Mouse (Mus musculus): Measurements from ENCODE around the gene Klf11. TPM values are rescaled to one million over a fixed set of nuclear protein-coding genes. Genes with fewer than 3 reads are reported as not detected.
"Not testable (repeated sequence)": the region's sequence is repeated elsewhere in the genome, so short reads cannot be mapped to it uniquely, and the experiment has no call there.

Gene Klf11
- polyA plus RNA-seq, 1 experiment from 2014 or later: 13.3 TPM

DNA sequence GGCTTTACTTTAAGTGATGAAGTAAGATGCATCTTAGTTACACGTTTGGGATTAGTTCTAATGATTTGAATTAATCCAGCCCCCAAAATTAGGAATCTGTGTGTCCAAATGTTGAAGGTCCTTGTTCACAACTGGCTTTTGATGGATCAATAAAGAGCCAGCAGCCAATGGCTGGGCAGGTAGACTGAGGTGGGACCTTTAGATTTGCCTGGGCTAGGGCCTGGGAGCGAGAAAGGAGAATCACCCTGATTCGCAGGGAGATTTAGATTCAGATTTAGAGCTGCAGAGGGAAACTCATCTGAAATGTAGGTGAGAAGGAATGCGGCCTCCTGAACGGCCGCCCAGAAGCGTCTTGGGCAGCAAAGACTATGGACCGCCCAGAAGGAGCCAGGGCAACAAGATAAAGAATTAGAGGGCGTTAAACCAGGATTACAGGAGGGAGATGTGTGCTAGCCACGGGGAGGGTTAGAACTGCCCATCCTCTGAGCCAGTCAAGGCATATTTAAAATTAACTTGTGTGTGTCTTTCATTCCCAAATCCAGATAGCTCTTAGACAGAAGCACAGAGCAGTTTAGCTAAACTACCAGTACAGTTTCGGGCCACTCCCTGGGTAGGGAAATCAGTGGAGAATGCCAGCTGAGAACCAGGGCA is 35.7 kb downstream of the Klf11 start:
- Histone ChIP-seq H3K9ac (replicated peaks; ENCODE audit: low read depth, low read length) (no peak overlapping the region), H3K36me3 (ENCODE audit: control insufficient read depth, insufficient read depth, low read length) (no peaks in the 10 kb centered on the region), H3K9me3 (ENCODE audit: control insufficient read depth, low read length) (no peaks in the 10 kb centered on the region), H3K4me3 (ENCODE audit: low read depth, low read length) (no peak overlapping the region), H3K27me3 (ENCODE audit: control insufficient read depth, insufficient read depth, low read length) (peaks cover 8% of the 10 kb centered on the region), H3K4me1 (ENCODE audit: control insufficient read depth, insufficient read depth, low read length) (no peaks in the 10 kb centered on the region), H3K27ac (ENCODE audit: low read depth, low read length) (no peak overlapping the region), H3K4me2 (ENCODE audit: low read depth, low read length) (no peak overlapping the region)
- WGBS: 80% methylated on average over 11 of the region's 11 CpGs
- ATAC-seq (ENCODE audit: low read depth): no peak

DNA sequence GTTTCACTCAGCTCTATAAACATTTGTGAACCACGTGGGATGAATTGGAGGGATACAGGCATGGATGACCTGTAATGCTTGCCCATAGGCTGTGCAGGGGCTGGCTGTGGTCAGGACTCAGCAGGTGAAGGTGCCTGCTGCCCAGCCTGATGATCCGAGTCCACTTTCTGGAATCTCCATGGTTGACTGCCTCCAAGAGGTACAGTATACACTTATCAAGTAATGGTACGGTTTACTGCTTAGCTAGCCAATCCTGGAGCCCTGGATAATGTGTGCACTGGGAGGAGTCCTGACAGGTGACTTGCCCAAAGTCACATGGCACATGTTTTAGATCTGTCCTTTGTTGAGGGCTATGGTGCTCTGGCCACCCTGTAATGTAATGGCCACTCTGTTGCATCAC is 39.3 kb downstream of the Klf11 start:
- Histone ChIP-seq H3K4me3 (ENCODE audit: low read depth, low read length) (no peak overlapping the region), H3K27ac (ENCODE audit: low read depth, low read length) (no peak overlapping the region), H3K4me2 (ENCODE audit: low read depth, low read length) (no peak overlapping the region), H3K4me1 (ENCODE audit: control insufficient read depth, insufficient read depth, low read length) (no peaks in the 10 kb centered on the region), H3K9ac (replicated peaks; ENCODE audit: low read depth, low read length) (no peak overlapping the region), H3K36me3 (ENCODE audit: control insufficient read depth, insufficient read depth, low read length) (no peaks in the 10 kb centered on the region), H3K9me3 (ENCODE audit: control insufficient read depth, low read length) (no peaks in the 10 kb centered on the region), H3K27me3 (ENCODE audit: control insufficient read depth, insufficient read depth, low read length) (no peaks in the 10 kb centered on the region)
- no peak for ATAC-seq (ENCODE audit: low read depth)
- WGBS: 87% methylated on average over 3 of the region's 3 CpGs

DNA sequence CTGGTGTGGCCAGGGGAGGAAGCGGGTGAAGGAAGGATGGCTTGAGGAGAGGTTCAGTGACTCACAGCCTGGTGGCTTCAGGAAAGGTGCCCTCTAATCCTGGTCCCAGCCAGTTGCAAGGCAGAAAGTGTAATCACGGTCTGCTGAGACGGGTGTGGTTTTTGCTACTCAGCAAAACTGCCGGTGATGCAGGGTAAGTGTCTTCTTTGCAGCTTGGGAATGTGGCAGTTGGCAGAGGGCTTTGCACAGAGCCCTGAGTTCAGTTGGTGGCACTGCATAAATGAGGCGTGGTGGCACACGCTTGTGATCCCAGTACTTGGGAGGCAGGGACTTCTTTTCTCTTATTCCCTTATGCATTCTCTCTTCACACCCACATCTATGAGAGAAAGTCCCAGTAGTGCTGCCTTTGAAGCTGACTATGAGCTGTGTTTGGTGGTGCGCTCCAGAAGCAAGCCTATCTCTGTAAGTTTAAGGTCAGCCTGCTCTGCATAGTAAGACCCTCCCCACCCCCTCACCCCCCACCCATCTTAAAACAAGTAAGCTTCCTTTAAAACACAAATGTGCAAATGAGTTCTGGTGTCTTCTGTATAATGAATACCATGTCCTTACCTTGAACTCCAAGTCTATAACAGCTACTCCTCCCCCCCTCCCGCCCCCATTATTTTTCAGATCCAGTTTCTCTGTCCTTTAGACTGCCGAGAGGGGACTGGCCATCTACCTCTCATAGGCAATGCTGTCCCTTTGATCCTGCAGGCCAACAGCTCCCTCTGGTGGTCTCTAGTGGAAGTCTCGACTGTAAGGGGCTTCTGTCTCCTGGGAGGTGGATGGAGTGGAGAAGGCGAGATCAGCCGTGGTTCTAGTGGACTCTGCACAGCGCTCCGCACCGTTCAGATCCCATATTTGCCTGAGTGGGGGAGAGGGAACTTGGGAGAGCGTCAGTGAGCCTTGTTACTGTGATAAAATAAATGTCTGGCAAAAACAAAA is 45.7 kb downstream of the Klf11 start:
- peak; percentile 92 for ATAC-seq (ENCODE audit: low read depth)
- Histone ChIP-seq H3K4me1 (ENCODE audit: control insufficient read depth, insufficient read depth, low read length) (no peaks in the 10 kb centered on the region), H3K27me3 (ENCODE audit: control insufficient read depth, insufficient read depth, low read length) (no peaks in the 10 kb centered on the region), H3K9me3 (ENCODE audit: control insufficient read depth, low read length) (no peaks in the 10 kb centered on the region), H3K4me2 (ENCODE audit: low read depth, low read length) (no peak overlapping the region), H3K27ac (ENCODE audit: low read depth, low read length) (no peak overlapping the region), H3K36me3 (ENCODE audit: control insufficient read depth, insufficient read depth, low read length) (no peaks in the 10 kb centered on the region), H3K9ac (replicated peaks; ENCODE audit: low read depth, low read length) (no peak overlapping the region), H3K4me3 (ENCODE audit: low read depth, low read length) (no peak overlapping the region)
- WGBS: 42% methylated on average over 16 of the region's 16 CpGs

DNA sequence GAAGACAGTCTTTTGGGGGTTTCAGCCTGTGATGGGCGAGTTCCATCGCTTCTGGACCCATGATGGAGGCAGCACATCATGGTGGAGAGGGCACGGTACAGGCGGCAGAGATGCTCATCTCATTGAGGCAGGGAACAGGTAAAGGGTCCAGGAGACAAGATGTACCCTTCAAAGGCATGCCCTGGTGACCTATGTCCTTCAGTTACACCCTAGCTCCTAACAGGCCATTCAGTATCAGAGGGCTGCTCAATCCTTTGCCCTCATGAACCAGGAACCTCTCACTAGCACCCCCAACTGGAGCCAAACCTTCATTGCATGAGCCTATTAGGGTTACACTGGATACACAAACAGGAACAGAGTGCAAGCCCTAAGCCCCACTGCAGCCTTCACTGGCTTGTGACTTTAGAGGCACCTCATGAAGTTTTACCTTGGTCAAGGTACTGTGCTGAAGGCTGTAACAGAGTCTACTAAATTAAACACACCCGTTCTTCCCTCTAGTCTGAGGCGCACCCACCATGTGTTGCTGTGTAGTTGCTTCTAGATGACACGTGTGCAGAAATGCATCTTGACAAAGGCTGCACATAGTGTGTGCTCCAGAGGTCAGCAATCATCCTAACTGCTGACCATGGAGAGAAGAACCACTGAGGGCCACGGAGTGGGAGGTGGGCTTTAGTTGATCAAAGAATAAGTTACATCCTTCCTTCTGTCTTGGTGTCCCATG is 46.6 kb downstream of the Klf11 start:
- no peak overlapping the region for H3K4me3 ChIP-seq (ENCODE audit: low read depth, low read length)
- H3K27ac ChIP-seq (ENCODE audit: low read depth, low read length): no peak overlapping the region
- no peaks in the 10 kb centered on the region for H3K4me1 ChIP-seq (ENCODE audit: control insufficient read depth, insufficient read depth, low read length)
- 63% methylated on average over 8 of the region's 8 CpGs for WGBS
- no peaks in the 10 kb centered on the region for H3K9me3 ChIP-seq (ENCODE audit: control insufficient read depth, low read length)
- H3K36me3 ChIP-seq (ENCODE audit: control insufficient read depth, insufficient read depth, low read length): no peaks in the 10 kb centered on the region
- no peaks in the 10 kb centered on the region for H3K27me3 ChIP-seq (ENCODE audit: control insufficient read depth, insufficient read depth, low read length)
- no peak overlapping the region for H3K9ac ChIP-seq (replicated peaks; ENCODE audit: low read depth, low read length)
- H3K4me2 ChIP-seq (ENCODE audit: low read depth, low read length): no peak overlapping the region
- peak; percentile 79 for ATAC-seq (ENCODE audit: low read depth)

DNA sequence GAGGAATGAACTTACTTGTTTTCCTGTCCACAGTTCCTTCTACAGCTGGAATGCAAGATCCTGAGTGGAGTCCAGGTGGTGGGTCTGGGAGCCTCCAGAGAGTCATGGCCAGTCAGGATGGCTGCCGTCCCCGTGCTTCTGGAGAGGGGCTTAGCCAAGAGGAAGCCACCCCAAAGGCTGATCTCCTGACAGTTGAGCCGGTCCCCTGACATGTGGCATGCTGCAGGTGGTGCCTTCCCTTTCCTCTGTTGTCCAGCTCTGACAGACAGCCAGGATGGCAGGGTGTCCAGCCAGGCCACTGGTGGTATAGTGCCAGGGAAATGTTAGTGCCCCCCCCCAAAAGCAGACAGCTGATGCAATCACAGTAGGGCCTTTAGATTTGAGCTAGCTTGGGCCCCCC is 47.4 kb downstream of the Klf11 start:
- Histone ChIP-seq H3K9ac (replicated peaks; ENCODE audit: low read depth, low read length) (no peak overlapping the region), H3K4me3 (ENCODE audit: low read depth, low read length) (no peak overlapping the region), H3K27me3 (ENCODE audit: control insufficient read depth, insufficient read depth, low read length) (no peaks in the 10 kb centered on the region), H3K9me3 (ENCODE audit: control insufficient read depth, low read length) (no peaks in the 10 kb centered on the region), H3K4me2 (ENCODE audit: low read depth, low read length) (no peak overlapping the region), H3K36me3 (ENCODE audit: control insufficient read depth, insufficient read depth, low read length) (no peaks in the 10 kb centered on the region), H3K4me1 (ENCODE audit: control insufficient read depth, insufficient read depth, low read length) (no peaks in the 10 kb centered on the region), H3K27ac (ENCODE audit: low read depth, low read length) (no peak overlapping the region)
- ATAC-seq (ENCODE audit: low read depth): no peak
- WGBS: 84% methylated on average over 3 of the region's 3 CpGs

DNA sequence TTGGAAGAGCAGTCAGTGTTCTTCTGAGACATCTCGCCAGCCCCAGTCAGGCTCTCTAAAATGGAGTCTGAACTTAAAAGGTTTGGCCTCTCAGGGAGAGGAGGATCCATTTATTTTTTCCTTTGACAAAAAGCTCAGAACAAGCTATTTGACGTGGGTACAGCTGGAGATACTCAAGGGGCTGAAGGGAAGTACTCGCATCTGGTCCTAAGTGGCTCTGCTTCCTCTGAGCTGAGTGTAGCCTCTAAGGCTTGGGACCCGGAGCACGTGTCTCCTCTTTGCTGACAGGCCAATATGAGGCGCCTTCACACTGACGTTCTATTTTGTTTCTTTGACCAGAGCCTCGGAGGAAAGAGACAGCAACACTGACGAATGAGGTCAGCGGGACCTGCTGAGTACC is 48.5 kb downstream of the Klf11 start:
- Histone ChIP-seq H3K27ac (ENCODE audit: low read depth, low read length) (no peak overlapping the region), H3K4me3 (ENCODE audit: low read depth, low read length) (no peak overlapping the region), H3K36me3 (ENCODE audit: control insufficient read depth, insufficient read depth, low read length) (no peaks in the 10 kb centered on the region), H3K4me2 (ENCODE audit: low read depth, low read length) (no peak overlapping the region), H3K4me1 (ENCODE audit: control insufficient read depth, insufficient read depth, low read length) (no peaks in the 10 kb centered on the region), H3K9ac (replicated peaks; ENCODE audit: low read depth, low read length) (no peak overlapping the region), H3K9me3 (ENCODE audit: control insufficient read depth, low read length) (no peaks in the 10 kb centered on the region), H3K27me3 (ENCODE audit: control insufficient read depth, insufficient read depth, low read length) (no peaks in the 10 kb centered on the region)
- WGBS: 76% methylated on average over 10 of the region's 10 CpGs
- ATAC-seq (ENCODE audit: low read depth): no peak

DNA sequence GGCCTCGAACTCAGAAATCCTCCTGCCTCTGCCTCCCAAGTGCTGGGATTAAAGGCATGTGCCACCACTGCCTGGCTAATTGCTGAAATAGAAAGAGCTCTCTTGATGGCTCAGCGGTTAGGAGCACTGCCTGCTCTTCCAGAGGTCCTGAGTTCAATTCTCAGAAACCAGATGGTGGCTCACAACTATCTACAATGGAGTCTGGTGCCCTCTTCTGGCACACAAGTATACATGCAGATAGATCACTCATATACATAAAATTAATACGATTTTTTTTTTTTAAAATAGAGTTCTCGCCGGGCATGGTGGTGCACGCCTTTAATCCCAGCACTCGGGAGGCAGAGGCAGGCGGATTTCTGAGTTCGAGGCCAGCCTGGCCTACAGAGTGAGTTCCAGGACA is 50.5 kb downstream of the Klf11 start:
- 88% methylated on average over 9 of the region's 9 CpGs for WGBS
- H3K4me2 ChIP-seq (ENCODE audit: low read depth, low read length): not testable (repeated sequence)

DNA sequence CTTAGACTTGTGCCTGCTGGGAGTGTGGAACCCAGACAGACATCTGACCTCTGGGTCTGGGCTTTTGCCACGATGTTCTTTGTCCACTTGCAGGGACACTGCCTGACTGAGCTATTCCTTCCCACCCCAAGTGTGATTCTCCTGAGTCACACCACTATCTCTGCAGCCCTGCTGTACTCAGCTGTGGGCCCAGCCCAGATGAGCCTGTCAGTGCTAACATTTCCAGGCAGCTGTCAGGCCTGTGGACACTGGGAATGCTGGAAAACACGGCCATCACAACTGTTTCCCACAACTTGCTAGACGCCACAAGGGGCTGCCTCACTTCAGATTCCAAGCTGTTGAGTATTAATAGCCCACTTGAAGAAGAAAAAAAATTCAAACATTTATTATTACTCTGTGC is 51.9 kb downstream of the Klf11 start:
- H3K9ac ChIP-seq (replicated peaks; ENCODE audit: low read depth, low read length): no peak overlapping the region
- no peaks in the 10 kb centered on the region for H3K9me3 ChIP-seq (ENCODE audit: control insufficient read depth, low read length)
- no peaks in the 10 kb centered on the region for H3K27me3 ChIP-seq (ENCODE audit: control insufficient read depth, insufficient read depth, low read length)
- H3K4me3 ChIP-seq (ENCODE audit: low read depth, low read length): no peak overlapping the region
- ATAC-seq (ENCODE audit: low read depth): no peak
- no peaks in the 10 kb centered on the region for H3K36me3 ChIP-seq (ENCODE audit: control insufficient read depth, insufficient read depth, low read length)
- 85% methylated on average over 3 of the region's 3 CpGs for whole genome bisulfite sequencing
- H3K27ac ChIP-seq (ENCODE audit: low read depth, low read length): no peak overlapping the region
- H3K4me2 ChIP-seq (ENCODE audit: low read depth, low read length): no peak overlapping the region
- peaks cover 4% of the 10 kb centered on the region; the same call in 1 of the 2 replicates for H3K4me1 ChIP-seq (ENCODE audit: control insufficient read depth, insufficient read depth, low read length)

More for the DNA sequence above, 50.5 kb downstream of the Klf11 start:
- H3K36me3 ChIP-seq (ENCODE audit: control insufficient read depth, insufficient read depth, low read length); ATAC-seq (ENCODE audit: low read depth); H3K9me3 ChIP-seq (ENCODE audit: control insufficient read depth, low read length); H3K4me3 ChIP-seq (ENCODE audit: low read depth, low read length); H3K27me3 ChIP-seq (ENCODE audit: control insufficient read depth, insufficient read depth, low read length); H3K27ac ChIP-seq (ENCODE audit: low read depth, low read length); H3K9ac ChIP-seq (replicated peaks; ENCODE audit: low read depth, low read length); H3K4me1 ChIP-seq (ENCODE audit: control insufficient read depth, insufficient read depth, low read length): not testable (repeated sequence)

Measured in neural tube, embryonic 14.5 days (tissue).